Mouse (Mus musculus): ENCODE results near the gene Tex45.

- TF ChIP-seq GATA1 (IDR thresholded peaks at IDR 0.05; ENCODE audit: low read length) (no peak), TAL1 (IDR thresholded peaks at IDR 0.05; ENCODE audit: low read length) (no peak)
Observed at GRCm38 (mm10) chr8:3431113-3431512, 39.5 kb upstream of the Tex45 start.
